In the genomic region with DNA sequence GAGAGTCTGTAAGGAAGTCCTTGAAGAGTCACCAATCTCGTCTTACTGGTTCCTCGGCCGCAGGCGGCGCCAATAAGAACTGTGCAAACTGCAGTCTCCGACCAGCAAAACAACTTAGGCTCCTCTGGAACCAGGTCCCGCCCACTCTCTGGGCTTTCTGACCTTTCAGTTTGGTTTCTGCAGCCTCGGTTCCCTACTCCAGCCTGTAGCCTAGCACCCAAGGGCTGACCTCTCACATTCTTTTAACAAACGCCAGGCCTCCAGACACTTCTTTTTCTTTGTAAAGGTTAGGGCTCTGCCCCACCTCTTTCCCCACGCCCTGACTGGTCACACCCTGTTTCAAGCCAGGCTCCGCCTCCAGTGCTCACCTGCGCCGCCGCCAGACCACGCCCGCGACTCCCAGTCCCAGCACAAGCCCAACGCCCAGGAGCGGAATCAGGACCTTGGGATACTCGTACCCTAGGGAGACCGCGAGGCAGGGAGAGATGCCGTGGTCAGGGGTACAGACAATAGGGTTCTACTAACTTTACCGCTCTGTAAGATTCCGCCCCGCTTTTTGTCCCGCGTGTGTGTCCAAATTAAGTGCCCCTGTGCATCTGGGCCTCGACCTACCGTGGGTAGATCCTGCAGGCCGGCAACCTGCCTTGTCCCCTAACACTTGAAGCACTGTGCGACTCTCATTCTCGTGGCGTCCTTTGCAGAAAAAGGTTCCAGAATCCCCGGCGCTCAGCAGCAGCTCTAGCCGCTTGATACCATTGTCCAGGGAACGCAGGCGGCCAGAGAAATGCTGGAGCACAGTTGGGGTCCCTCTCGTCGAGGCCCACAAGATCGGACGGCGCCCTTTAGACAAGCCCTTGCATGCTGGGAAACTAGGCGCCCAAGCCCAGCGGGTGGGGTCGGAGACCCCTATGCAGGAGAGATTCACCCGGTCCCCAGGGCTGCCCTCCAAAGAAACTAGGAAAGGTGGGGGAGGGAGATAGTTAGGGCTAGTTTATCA, we compare ENCODE assay signal across 7 mouse cellular contexts. TPM values are rescaled to one million over a fixed set of nuclear protein-coding genes. Genes with fewer than 3 reads are reported as not detected.
DNase-seq lines count a peak whose midpoint lies in the region; ATAC-seq and TF ChIP-seq lines count a peak whose summit lies in the region.

A gene (plus strand): TSS at position 438 of the 997 bp plus-strand sequence.

- no peaks in the 10 kb centered on the region for H3K9me3 ChIP-seq in E14TG2a.4 (ENCODE audit: low read length)
- no peaks in the 10 kb centered on the region for H3K9me3 ChIP-seq in forebrain, embryonic 15.5 days
- no peaks in the 10 kb centered on the region for H3K9me3 ChIP-seq in intestine, embryonic 14.5 days (ENCODE audit: control insufficient read depth, low read length)
- H3K9me3 ChIP-seq in liver, embryonic 15.5 days (replicated peaks) = no peaks in the 10 kb centered on the region

- H3K4me1 ChIP-seq in E14TG2a.4 (replicated peaks; ENCODE audit: low read depth, low read length) = peaks cover 89% of the 10 kb centered on the region
- H3K4me1 ChIP-seq in forebrain, embryonic 15.5 days = peaks cover 29% of the 10 kb centered on the region
- H3K4me1 ChIP-seq in intestine, embryonic 14.5 days (replicated peaks; ENCODE audit: control insufficient read depth, insufficient read depth, low read length) = peaks cover 24% of the 10 kb centered on the region
- H3K4me1 ChIP-seq in liver, embryonic 15.5 days (replicated peaks) = peaks cover 38% of the 10 kb centered on the region

- TF ChIP-seq CTCF in E14TG2a.4 (conservative IDR thresholded peaks at IDR 0.05; ENCODE audit: low read length) = no peak

- H3K27ac ChIP-seq in forebrain, embryonic 15.5 days (replicated peaks) = no peak within 1 kb of the TSS
- peak within 1 kb of the TSS; percentile 29; the same call in 1 of the 2 replicates for H3K27ac ChIP-seq in intestine, embryonic 14.5 days (ENCODE audit: low read depth)
- no peak within 1 kb of the TSS for H3K27ac ChIP-seq in liver, embryonic 15.5 days (replicated peaks)

- H3K4me3 ChIP-seq in E14TG2a.4 (replicated peaks; ENCODE audit: low read length) = peak within 1 kb of the TSS; percentile 76
- peak within 1 kb of the TSS; percentile 12 for H3K4me3 ChIP-seq in forebrain, embryonic 15.5 days
- H3K4me3 ChIP-seq in intestine, embryonic 14.5 days (ENCODE audit: low read depth, low read length) = peak within 1 kb of the TSS; percentile 25
- peak within 1 kb of the TSS; percentile 37 for H3K4me3 ChIP-seq in liver, embryonic 15.5 days (replicated peaks)

- ATAC-seq in forebrain, embryonic 15.5 days (replicated peaks) = no peak
- peak; percentile 78 for ATAC-seq in intestine, embryonic 14.5 days (replicated peaks; ENCODE audit: low FRiP score, low TSS enrichment, low read depth)
- 0 out of 2 replicates have a peak, but pooled peaks have one; percentile 14 for ATAC-seq in liver, embryonic 15.5 days (ENCODE audit: insufficient read depth)

- 2% methylated on average over 48 of the region's 48 CpGs for WGBS in forebrain, embryonic 15.5 days
- WGBS in intestine, embryonic 14.5 days = 2% methylated on average over 47 of the region's 48 CpGs
- under 1% methylated on average over 48 of the region's 48 CpGs for whole genome bisulfite sequencing in liver, embryonic 15.5 days (ENCODE audit: insufficient replicate concordance)

- no peak within 1 kb of the TSS; the same call in 1 of the 2 replicates for H3K9ac ChIP-seq in forebrain, embryonic 15.5 days (replicated peaks)
- peak within 1 kb of the TSS; percentile 31 for H3K9ac ChIP-seq in intestine, embryonic 14.5 days (ENCODE audit: low read length)
- no peak within 1 kb of the TSS; the same call in 1 of the 2 replicates for H3K9ac ChIP-seq in liver, embryonic 15.5 days

- peaks cover 24% of the 10 kb centered on the region for H3K36me3 ChIP-seq in E14TG2a.4 (ENCODE audit: insufficient read depth, low read length)
- H3K36me3 ChIP-seq in forebrain, embryonic 15.5 days = peaks cover 23% of the 10 kb centered on the region; the same call in 1 of the 2 replicates
- peaks cover 20% of the 10 kb centered on the region for H3K36me3 ChIP-seq in intestine, embryonic 14.5 days (ENCODE audit: control insufficient read depth, insufficient read depth, low read length)
- no peaks in the 10 kb centered on the region for H3K36me3 ChIP-seq in liver, embryonic 15.5 days (replicated peaks)

- H3K4me2 ChIP-seq in forebrain, embryonic 15.5 days (replicated peaks) = peak within 1 kb of the TSS; percentile 38
- peak within 1 kb of the TSS; percentile 71 for H3K4me2 ChIP-seq in intestine, embryonic 14.5 days (ENCODE audit: low read length)
- H3K4me2 ChIP-seq in liver, embryonic 15.5 days = peak within 1 kb of the TSS; percentile 71

- peaks cover 37% of the 10 kb centered on the region for H3K27me3 ChIP-seq in E14TG2a.4 (ENCODE audit: insufficient read depth, low read length)
- peaks cover 24% of the 10 kb centered on the region; the same call in 1 of the 2 replicates for H3K27me3 ChIP-seq in forebrain, embryonic 15.5 days
- peaks cover 9% of the 10 kb centered on the region; the same call in 1 of the 2 replicates for H3K27me3 ChIP-seq in intestine, embryonic 14.5 days (replicated peaks; ENCODE audit: control insufficient read depth, insufficient read depth, low read length)
- peaks cover 81% of the 10 kb centered on the region for H3K27me3 ChIP-seq in liver, embryonic 15.5 days

- DNase-seq in adipocyte (ENCODE audit: low spot score) = peak; percentile 67
- DNase-seq in intestine, embryonic 14.5 days (ENCODE audit: low spot score) = peak; percentile 84
- peak; percentile 58 for DNase-seq in neural tube, embryonic 10.5 days (ENCODE audit: extremely low spot score, low spot score)
- no peak for DNase-seq in left cerebral cortex, adult 18-20 months (ENCODE audit: low spot score in 2 of 2)

RNA-seq across cellular contexts. Expression of the gene that starts here (rescaled TPM):
- not detected in 2 replicates for polyA plus RNA-seq in forebrain, embryonic 15.5 days (2015; fragmentation: Nextera tagmentation; extraction: Ambion mirVana)
- polyA plus RNA-seq in intestine, embryonic 14.5 days (2014; fragmentation: Nextera tagmentation; extraction: Ambion mirVana) = not detected in 2 replicates
- polyA plus RNA-seq in liver, embryonic 15.5 days (2015; fragmentation: Nextera tagmentation; extraction: Ambion mirVana) = 0.21 and 0.40 TPM in 2 replicates
- total RNA-seq in left cerebral cortex, adult 18-20 months (2021) = not detected

Comparison
In these comparisons a context has a peak if more than half of its experiments do, and no peak if none do; other contexts are left out.
1. Peak in DNase-seq, ATAC-seq, H3K4me3 ChIP-seq, H3K27ac ChIP-seq, H3K9ac ChIP-seq and H3K4me2 ChIP-seq in intestine, embryonic 14.5 days; RNA of the gene not detected or under 1 TPM.
2. Peak in ATAC-seq, H3K4me3 ChIP-seq and H3K4me2 ChIP-seq in liver, embryonic 15.5 days; RNA of the gene not detected or under 1 TPM.
3. H3K4me3 ChIP-seq: peak in every context shown above with its lines; median percentile 76 in E14TG2a.4; 37 in liver, embryonic 15.5 days; 25 in intestine, embryonic 14.5 days; 12 in forebrain, embryonic 15.5 days.
4. DNase-seq: peak in adipocyte (single experiment) and neural tube, embryonic 10.5 days (single experiment); none in left cerebral cortex, adult 18-20 months (0 of 2).
5. Peak in every context shown above with its lines, with median percentiles within 50 percentile points of each other: H3K4me2 ChIP-seq.